Mouse (Mus musculus) layer of hippocampus, adult 2 months (tissue): ENCODE data around the gene Syngr4. TPM values are rescaled to one million over a fixed set of nuclear protein-coding genes. Genes with fewer than 3 reads are reported as not detected.
"Not testable (repeated sequence)": the region's sequence is repeated elsewhere in the genome, so short reads cannot be mapped to it uniquely, and the experiment has no call there.

Experiments
- DNase-seq, 2 experiments: peaks; one replicate each; pipeline ENCODE4 v3.0.0; 2022; ENCODE audit warnings: low spot score in 2 of 2
- H3K27ac ChIP-seq: fragments of 200-600 bp; 2 replicates; pipeline ENCODE4 v1.8.1; 2022
- H3K4me3 ChIP-seq: fragments of 200-600 bp; 2 replicates; pipeline ENCODE4 v1.8.1; 2022; ENCODE audit warnings: mild to moderate bottlenecking
- CTCF ChIP-seq: fragments of 200-600 bp; conservative IDR thresholded peaks from 2 replicates; pipeline ENCODE4 v1.8.1; 2022; ENCODE audit warnings: antibody characterized with exemption, mild to moderate bottlenecking, moderate library complexity
- total RNA-seq, 2 experiments: library from RNA; stranded (reverse); gene quantifications; 2 replicates each; pipeline ENCODE4 v1.2.3; 2021

Gene Syngr4
- total RNA-seq, 2 experiments from 2014 or later = not detected

- no peak overlapping the region for H3K4me3 ChIP-seq
- no peak overlapping the region for H3K27ac ChIP-seq
- no peak for DNase-seq
- no peak for TF ChIP-seq CTCF
These were observed 6.0 kb upstream of the Syngr4 start for GRCm38 (mm10) chr7:45902481-45903002.

- no peak for DNase-seq
- TF ChIP-seq CTCF = no peak
- H3K4me3 ChIP-seq = no peak overlapping the region
- no peak overlapping the region for H3K27ac ChIP-seq
These were observed 5.0 kb upstream of the Syngr4 start for GRCm38 (mm10) chr7:45901562-45901961.

GRCm38 (mm10) chr7:45898125-45898524 lies 1.6 kb upstream of the Syngr4 start:
- DNase-seq = not testable (repeated sequence)
- H3K4me3 ChIP-seq = peak overlapping the region; percentile 86
- peak; percentile 70 for TF ChIP-seq CTCF
- H3K27ac ChIP-seq = peak overlapping the region; percentile 96

DNA sequence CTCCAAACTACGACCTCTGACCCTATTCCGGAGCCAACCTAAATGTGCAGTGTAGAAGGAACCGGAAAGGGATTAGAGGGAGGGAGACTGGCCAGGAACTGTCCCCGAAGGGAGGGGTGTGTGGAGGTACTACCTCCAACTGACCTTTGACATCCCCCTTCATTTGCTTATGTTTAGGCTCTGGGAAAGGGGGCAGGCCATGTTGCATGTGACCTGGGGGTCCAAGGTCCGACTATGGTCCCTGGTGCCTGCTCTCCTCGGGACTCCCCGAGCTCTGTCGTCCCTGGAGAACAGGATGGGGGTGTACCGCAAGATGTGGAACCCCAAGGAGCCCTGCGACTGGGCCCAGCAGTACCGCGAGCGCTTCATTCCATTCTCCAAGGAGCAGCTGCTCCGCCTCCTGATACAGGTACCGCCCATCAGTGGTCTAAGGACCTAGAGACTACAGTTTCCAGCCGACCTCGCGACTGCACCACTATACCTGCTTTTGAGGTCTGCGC lies 794 bp upstream of the Syngr4 start:
- H3K4me3 ChIP-seq = peak overlapping the region; percentile 86
- peak; percentile 24 to 33 for DNase-seq
- peak overlapping the region; percentile 96 for H3K27ac ChIP-seq
- TF ChIP-seq CTCF = no peak

DNA sequence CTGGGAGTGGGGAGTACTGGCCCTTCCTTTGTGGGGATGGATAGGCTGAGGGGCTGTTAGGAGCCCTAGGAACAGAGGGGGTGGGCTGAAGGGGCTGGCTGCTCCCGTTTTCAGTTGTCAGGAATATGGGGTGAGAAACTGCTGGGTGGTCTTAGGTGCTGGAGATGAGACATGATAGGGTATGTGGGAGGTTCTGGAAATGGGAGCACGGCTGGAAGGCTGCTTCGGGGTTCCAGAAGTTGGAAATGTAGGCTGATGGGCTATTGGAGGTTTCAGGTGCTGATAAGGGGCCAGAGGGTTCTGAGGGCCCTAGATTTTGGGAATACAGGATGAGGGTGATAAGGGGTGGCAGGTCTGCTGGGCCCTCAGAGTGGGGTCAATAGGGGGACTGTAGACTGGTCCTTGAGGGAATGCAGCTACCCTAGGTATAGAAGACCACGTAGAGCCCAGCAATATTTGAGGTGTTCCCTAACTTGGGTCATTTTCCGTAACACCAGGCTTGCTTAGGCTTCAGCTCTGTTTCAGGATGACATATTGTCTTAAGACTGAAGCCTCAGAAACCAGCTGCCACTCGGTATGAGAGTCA lies 490 bp downstream of the Syngr4 start:
- no peak for TF ChIP-seq CTCF
- H3K4me3 ChIP-seq = no peak overlapping the region
- H3K27ac ChIP-seq = no peak overlapping the region
- DNase-seq = no peak

DNA sequence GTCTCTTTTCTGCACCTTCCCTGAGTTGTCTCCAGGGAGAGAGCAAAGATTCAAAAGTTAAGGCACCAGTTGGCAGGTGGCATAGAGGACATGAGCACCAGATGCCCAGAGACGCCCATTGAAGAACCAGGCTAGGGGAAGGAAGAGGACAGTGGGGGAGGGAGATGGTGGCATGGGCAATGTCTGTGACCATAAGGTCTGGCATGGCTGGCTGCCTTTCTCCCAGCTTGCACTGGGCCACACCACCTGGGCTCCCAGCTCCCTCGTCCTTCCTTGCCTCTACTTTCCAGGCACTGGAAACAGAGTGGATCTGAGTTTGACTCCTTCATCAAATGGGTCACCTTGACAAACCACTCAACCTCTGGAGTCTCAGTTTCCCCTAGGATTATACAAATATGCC lies 3.9 kb downstream of the Syngr4 start:
- no peak overlapping the region for H3K27ac ChIP-seq

GRCm38 (mm10) chr7:45887246-45887645 lies 9.3 kb downstream of the Syngr4 start:
- no peak for DNase-seq
- Histone ChIP-seq H3K27ac (no peak overlapping the region), H3K4me3 (no peak overlapping the region)
- TF ChIP-seq CTCF = no peak

More for the DNA sequence above, 3.9 kb downstream of the Syngr4 start:
- DNase-seq = no peak
- TF ChIP-seq CTCF = no peak
- H3K4me3 ChIP-seq = no peak overlapping the region

DNA sequence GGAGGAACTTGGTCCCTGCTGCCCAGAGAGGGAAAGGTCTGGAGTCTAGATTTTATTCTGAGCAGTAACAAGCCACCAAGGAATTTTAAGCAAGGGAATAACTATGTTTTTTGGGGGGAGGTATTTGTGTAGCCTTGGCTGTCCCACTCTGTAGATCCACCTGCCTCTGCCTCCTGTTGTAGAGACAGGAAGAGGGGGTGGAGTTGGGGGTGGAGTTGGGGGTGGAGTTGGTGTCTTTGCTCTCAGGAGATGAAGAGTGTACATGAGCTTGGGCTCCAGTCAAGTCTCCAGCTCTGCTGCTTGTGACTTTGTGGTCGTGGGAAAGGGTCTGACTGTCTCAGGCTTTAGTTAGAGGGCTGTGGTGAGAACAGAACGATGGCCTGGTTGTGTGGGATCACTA lies 15.5 kb downstream of the Syngr4 start:
- TF ChIP-seq CTCF = no peak
- Histone ChIP-seq H3K4me3 (no peak overlapping the region), H3K27ac (no peak overlapping the region)
- no peak for DNase-seq

GRCm38 (mm10) chr7:45880531-45880930 lies 16.0 kb downstream of the Syngr4 start:
- no peak for DNase-seq
- no peak for TF ChIP-seq CTCF
- Histone ChIP-seq H3K4me3 (no peak overlapping the region), H3K27ac (no peak overlapping the region)

GRCm38 (mm10) chr7:45878278-45878677 lies 18.2 kb downstream of the Syngr4 start, which contains the start of gene Grin2d:
Gene Grin2d, minus strand, starts transcription at chr7:45878378.
- H3K27ac ChIP-seq, DNase-seq, H3K4me3 ChIP-seq: not testable (repeated sequence)

- TF ChIP-seq CTCF = no peak
- no peak for DNase-seq
- H3K27ac ChIP-seq = no peak overlapping the region
- H3K4me3 ChIP-seq = no peak overlapping the region
These were observed 19.6 kb downstream of the Syngr4 start for GRCm38 (mm10) chr7:45876895-45877294.

DNA sequence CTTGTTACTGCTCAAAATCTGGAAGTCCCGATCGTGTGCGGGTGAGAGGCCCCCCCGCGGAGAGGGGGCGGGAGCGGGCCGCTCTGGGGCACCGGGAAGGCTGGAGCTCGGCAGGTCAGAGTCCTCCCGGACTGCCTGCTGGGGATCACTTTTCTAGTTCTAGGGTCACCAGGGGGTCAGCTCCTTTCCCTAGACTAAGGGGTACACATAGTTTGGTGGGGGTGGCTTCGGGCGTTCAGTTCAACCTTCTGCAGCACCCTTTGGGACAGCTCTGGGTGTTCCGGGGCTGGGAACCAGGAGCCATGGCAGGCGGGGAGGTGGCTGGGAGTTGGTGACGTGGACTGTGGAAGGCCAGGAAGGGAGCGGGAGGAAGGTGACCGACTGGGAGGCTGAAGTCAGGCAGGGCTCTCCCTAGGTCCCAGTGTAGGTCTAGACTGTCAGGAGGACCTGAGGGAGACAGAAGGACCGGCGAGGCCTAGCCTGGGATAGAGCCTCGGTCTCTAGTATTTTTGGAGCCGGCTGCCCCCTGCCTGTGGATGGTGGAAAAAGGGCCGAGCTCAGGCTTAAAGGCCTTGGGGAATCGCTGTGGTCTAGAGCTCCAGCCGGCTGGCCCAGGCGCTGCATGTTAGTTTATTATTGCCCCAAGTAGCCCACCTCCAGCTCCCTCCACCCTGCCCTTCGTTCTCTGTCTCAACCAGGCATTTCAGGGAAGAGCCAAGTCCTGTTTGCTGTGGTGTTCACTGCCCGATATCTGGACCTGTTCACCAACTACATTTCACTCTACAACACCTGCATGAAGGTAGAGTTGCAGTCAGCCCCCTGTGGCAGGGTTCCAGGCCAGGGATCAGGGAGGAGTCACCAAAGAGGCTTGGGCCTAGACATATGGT lies 23.2 kb downstream of the Syngr4 start:
- TF ChIP-seq CTCF = peak; percentile 72
- Histone ChIP-seq H3K27ac (peak overlapping the region; percentile 90), H3K4me3 (peak overlapping the region; percentile 96)
- peak; percentile 38 to 47 for DNase-seq

GRCm38 (mm10) chr7:45872624-45873023 lies 23.9 kb downstream of the Syngr4 start, which contains the start of gene Kdelr1:
Gene Kdelr1, plus strand, starts transcription at chr7:45872772.
- Histone ChIP-seq H3K27ac (peak within 1 kb of the TSS; percentile 90), H3K4me3 (peak within 1 kb of the TSS; percentile 96)
- peak; percentile 96 for TF ChIP-seq CTCF
- peak; percentile 90 to 94 for DNase-seq
